Comparison of ENCODE assay signal across 22 mouse cellular contexts in the genomic region with DNA sequence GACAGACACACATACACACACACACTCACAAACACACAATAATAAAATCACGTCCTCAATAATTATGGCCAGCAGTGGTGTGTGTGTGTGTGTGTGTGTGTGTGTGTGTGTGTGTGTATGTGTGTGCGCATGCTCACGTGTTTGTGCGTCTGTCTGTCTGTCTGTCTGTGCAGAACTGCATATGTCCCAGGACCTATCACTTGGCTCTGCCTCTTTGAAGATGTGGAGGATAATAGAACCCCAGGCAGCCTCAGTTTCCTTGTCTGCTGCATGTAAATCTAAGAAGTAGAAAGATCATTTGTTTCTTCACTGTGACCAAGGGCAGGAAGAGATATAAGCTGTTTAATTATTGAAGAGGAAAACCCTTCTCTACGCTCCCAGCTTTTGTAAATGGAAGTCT.
DNase-seq lines count a peak whose midpoint lies in the region; ATAC-seq and TF ChIP-seq lines count a peak whose summit lies in the region.
"Had no signal": no experiment of that assay in that cellular context is flagged by ENCODE, and none has a peak within 500 bp of the region (broad histone marks: within the 10 kb centered on the region; RNA-seq: fewer than 3 reads in every experiment).

No protein-coding gene starts in this region.

- no peaks in the 10 kb centered on the region for H3K27me3 ChIP-seq in liver, adult 2 months (ENCODE audit: control insufficient read depth, insufficient read depth, low read length)
- no peaks in the 10 kb centered on the region for H3K27me3 ChIP-seq in hindbrain, embryonic 13.5 days
- H3K27me3 ChIP-seq: embryonic facial prominence, embryonic 15.5 days had no signal

- H3K79me2 ChIP-seq in liver, adult 2 months (ENCODE audit: control insufficient read depth, insufficient read depth, low read length) = no peaks in the 10 kb centered on the region

- no peaks in the 10 kb centered on the region for H3K4me1 ChIP-seq in liver, adult 2 months (ENCODE audit: control insufficient read depth, insufficient read depth, low read length)
- peaks cover 18% of the 10 kb centered on the region for H3K4me1 ChIP-seq in hindbrain, embryonic 13.5 days (replicated peaks)

- TF ChIP-seq CTCF in liver, adult 2 months (IDR thresholded peaks at IDR 0.05; ENCODE audit: low read depth, low read length) = no peak
- no peak for TF ChIP-seq CTCF in brain, embryonic 14.5 days (IDR thresholded peaks at IDR 0.05; ENCODE audit: borderline replicate concordance, extremely low read depth, insufficient read depth, insufficient read length)
- no peak for TF ChIP-seq CTCF in layer of hippocampus, adult 2 months (conservative IDR thresholded peaks at IDR 0.05)

- H3K36me3 ChIP-seq in liver, adult 2 months (ENCODE audit: control insufficient read depth, insufficient read depth, low read length) = no peaks in the 10 kb centered on the region
- H3K36me3 ChIP-seq in hindbrain, embryonic 13.5 days = no peaks in the 10 kb centered on the region
- H3K36me3 ChIP-seq: embryonic facial prominence, embryonic 15.5 days; G1E had no signal

- no peak overlapping the region for H3K27ac ChIP-seq in liver, adult 2 months (replicated peaks; ENCODE audit: insufficient read depth, low read depth, low read length)
- H3K27ac ChIP-seq in hindbrain, embryonic 13.5 days = no peak overlapping the region
- no peak overlapping the region for H3K27ac ChIP-seq in layer of hippocampus, adult 2 months
- H3K27ac ChIP-seq: embryonic facial prominence, embryonic 15.5 days; gastrocnemius, adult 2 months; hindbrain, embryonic 14.5 days; macrophage had no signal

- WGBS in liver, adult 2 months = 92% methylated on average over 5 of the region's 5 CpGs
- 80% methylated on average over 5 of the region's 5 CpGs for WGBS in hindbrain, embryonic 13.5 days

- DNase-seq in liver, adult 2 months (ENCODE audit: extremely low read depth, low read depth, low spot score) = peak; percentile 14
- DNase-seq in liver (no peak), 416B (ENCODE audit: low read depth) (peak; percentile 41), MEL-GATA-1-ER (ENCODE audit: extremely low read depth, low read depth) (peak; percentile 16)
- peak; percentile 23 for DNase-seq in brain, embryonic 14.5 days (ENCODE audit: low read depth)
- DNase-seq in right cerebral cortex, postnatal 10 days (ENCODE audit: low spot score in 2 of 2) = no peak
- DNase-seq in layer of hippocampus, adult 2 months (ENCODE audit: low spot score in 2 of 2) = no peak
- DNase-seq: adrenal gland, adult 2 months; cerebellum, adult 9-10 months; gastrocnemius, adult 2 months; kidney, adult 8-10 months; kidney, postnatal 10 days; liver, postnatal 0 days; right cerebral cortex, postnatal 14 days; thymus, postnatal 36 days had no signal

- H3K9ac ChIP-seq in liver, adult 2 months (ENCODE audit: low read depth, low read length) = no peak overlapping the region
- no peak overlapping the region for H3K9ac ChIP-seq in hindbrain, embryonic 13.5 days
- H3K9ac ChIP-seq: embryonic facial prominence, embryonic 15.5 days; hindbrain, embryonic 14.5 days; liver, postnatal 0 days had no signal

- no peak overlapping the region for H3K4me2 ChIP-seq in hindbrain, embryonic 13.5 days
- H3K4me2 ChIP-seq: embryonic facial prominence, embryonic 15.5 days; hindbrain, embryonic 14.5 days had no signal

- no peak for ATAC-seq in hindbrain, embryonic 13.5 days (ENCODE audit: low FRiP score)
- ATAC-seq: forebrain, embryonic 14.5 days; liver, postnatal 0 days; lung, postnatal 0 days had no signal

- no peaks in the 10 kb centered on the region for H3K9me3 ChIP-seq in hindbrain, embryonic 13.5 days
- H3K9me3 ChIP-seq: embryonic facial prominence, embryonic 15.5 days had no signal

- TF ChIP-seq POLR2A in liver, adult 2 months (IDR thresholded peaks at IDR 0.05; ENCODE audit: extremely low read depth, insufficient read depth, low read length) = no peak
- TF ChIP-seq POLR2A in brain, embryonic 14.5 days (IDR thresholded peaks at IDR 0.05; ENCODE audit: borderline replicate concordance, extremely low read depth, insufficient read depth, insufficient read length, poor library complexity, severe bottlenecking) = no peak

- H3K4me3 ChIP-seq in liver, adult 2 months (ENCODE audit: insufficient read depth, low read depth, low read length) = no peak overlapping the region
- no peak overlapping the region for H3K4me3 ChIP-seq in hindbrain, embryonic 13.5 days
- no peak overlapping the region for H3K4me3 ChIP-seq in layer of hippocampus, adult 2 months
- H3K4me3 ChIP-seq: embryonic facial prominence, embryonic 15.5 days; gastrocnemius, adult 2 months had no signal

Comparison
In these comparisons a context has a peak if more than half of its experiments do, and no peak if none do; other contexts are left out.
1. DNase-seq: peak in liver, adult 2 months (single experiment), 416B (single experiment), MEL-GATA-1-ER (single experiment) and brain, embryonic 14.5 days (single experiment); none in liver (single experiment), right cerebral cortex, postnatal 10 days (0 of 2) and layer of hippocampus, adult 2 months (0 of 2).